Mouse (Mus musculus) spleen, postnatal 36 days (tissue): ENCODE results near the gene Hs6st2.

Experiments used
- DNase-seq, 2 experiments: peaks; one replicate each; pipeline ENCODE4 v3.0.0; 2022; ENCODE audit warnings: low spot score in 2 of 2, mixed read lengths in 1 of 2

Hs6st2 gene

DNA sequence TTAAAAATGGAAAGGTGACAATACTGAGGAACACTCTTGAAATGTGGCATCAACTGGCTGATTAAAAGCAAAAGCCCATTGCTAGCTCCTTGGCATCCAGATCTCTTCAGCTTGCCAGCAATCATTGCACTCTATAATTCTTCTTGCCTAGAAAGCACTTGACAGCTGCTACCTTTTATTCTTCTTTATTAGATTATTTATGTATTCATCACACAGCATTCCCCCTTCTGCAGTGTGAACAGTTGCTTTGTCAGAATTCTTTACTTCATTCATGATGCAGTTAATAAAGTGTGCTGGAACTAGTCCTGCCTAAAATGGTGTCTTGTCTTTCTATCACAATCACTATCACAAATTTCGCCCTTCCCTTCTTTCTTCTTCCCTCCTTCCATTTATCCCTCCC, 332.0 kb downstream of the Hs6st2 start:
- no peak for DNase-seq

DNA sequence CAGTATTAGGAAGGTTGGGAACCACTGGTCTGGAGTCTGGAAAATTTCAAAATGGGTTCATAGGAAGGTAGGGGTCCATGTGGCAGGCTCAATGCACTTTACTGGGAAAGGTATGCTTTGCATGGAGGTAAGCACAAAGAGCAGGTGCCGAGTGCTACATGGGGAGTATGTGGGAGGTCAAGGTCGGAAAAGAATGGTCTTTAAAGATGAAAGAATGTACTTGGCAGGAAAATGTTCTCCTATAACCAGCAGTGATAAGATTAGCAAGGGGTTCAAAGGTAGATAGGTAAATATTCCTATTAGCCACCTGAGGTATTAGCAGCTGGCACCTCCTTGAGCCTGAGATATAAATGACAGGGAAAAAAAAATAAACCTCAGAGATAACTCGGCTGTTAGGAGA, 338.1 kb downstream of the Hs6st2 start:
- DNase-seq: no peak
